In genomic region chr13:81230161-81230560, GRCm38 (mm10) we compare ENCODE assay signal across 12 mouse cellular contexts.
A peak's percentile ranks its signal among the peaks of the same experiment; 100 is the strongest.
DNase-seq lines count a peak whose midpoint lies in the region; ATAC-seq and TF ChIP-seq lines count a peak whose summit lies in the region.
"Had no signal": no experiment of that assay in that cellular context is flagged by ENCODE, and none has a peak within 500 bp of the region (broad histone marks: within the 10 kb centered on the region; RNA-seq: fewer than 3 reads in every experiment).

No protein-coding gene starts in this region.

- no peak for TF ChIP-seq CTCF in MEL (IDR thresholded peaks at IDR 0.05 in 2 of 3, conservative IDR thresholded peaks at IDR 0.05 in 1 of 3; ENCODE audit: control insufficient read depth in 1 of 3, insufficient read depth in 1 of 3, low read depth in 2 of 3, low read length in 3 of 3, poor library complexity in 1 of 3, severe bottlenecking in 1 of 3)

- H3K79me2 ChIP-seq in MEL (ENCODE audit: control insufficient read depth, insufficient read depth, low read length, poor library complexity) = no peaks in the 10 kb centered on the region

- H3K27ac ChIP-seq in heart, embryonic 13.5 days (replicated peaks) = peak overlapping the region; percentile 37; the same call in 1 of the 2 replicates
- H3K27ac ChIP-seq in heart, embryonic 11.5 days (ENCODE audit: low read depth, low read length) = no peak overlapping the region
- no peak overlapping the region for H3K27ac ChIP-seq in MEL (ENCODE audit: control insufficient read depth, low read depth, low read length)
- peak overlapping the region; percentile 46 for H3K27ac ChIP-seq in heart, embryonic 16.5 days (ENCODE audit: low read length)
- H3K27ac ChIP-seq in midbrain, embryonic 14.5 days (replicated peaks; ENCODE audit: low read depth, low read length) = no peak overlapping the region
- H3K27ac ChIP-seq: forebrain, embryonic 13.5 days had no signal

- no peaks in the 10 kb centered on the region for H3K9me3 ChIP-seq in heart, embryonic 13.5 days
- H3K9me3 ChIP-seq in heart, embryonic 11.5 days (replicated peaks; ENCODE audit: control insufficient read depth, low read length) = no peaks in the 10 kb centered on the region
- H3K9me3 ChIP-seq in MEL (replicated peaks; ENCODE audit: insufficient read depth, low read length) = no peaks in the 10 kb centered on the region
- H3K9me3 ChIP-seq in heart, embryonic 16.5 days (replicated peaks; ENCODE audit: control insufficient read depth, low read length) = no peaks in the 10 kb centered on the region
- H3K9me3 ChIP-seq in midbrain, embryonic 14.5 days (ENCODE audit: control insufficient read depth, low read length) = no peaks in the 10 kb centered on the region
- H3K9me3 ChIP-seq: forebrain, embryonic 13.5 days had no signal

- H3K4me2 ChIP-seq in heart, embryonic 13.5 days = no peak overlapping the region
- no peak overlapping the region for H3K4me2 ChIP-seq in heart, embryonic 11.5 days
- no peak overlapping the region for H3K4me2 ChIP-seq in heart, embryonic 16.5 days (ENCODE audit: low read depth, low read length)
- H3K4me2 ChIP-seq in midbrain, embryonic 14.5 days (ENCODE audit: low read length) = no peak overlapping the region
- H3K4me2 ChIP-seq: forebrain, embryonic 13.5 days had no signal

- H3K4me1 ChIP-seq in heart, embryonic 13.5 days = no peaks in the 10 kb centered on the region
- no peaks in the 10 kb centered on the region for H3K4me1 ChIP-seq in heart, embryonic 11.5 days (ENCODE audit: control insufficient read depth, insufficient read depth, low read length)
- H3K4me1 ChIP-seq in MEL (ENCODE audit: control insufficient read depth in 1 of 2, insufficient read depth in 2 of 2, low read length in 2 of 2) = no peaks in the 10 kb centered on the region
- H3K4me1 ChIP-seq in heart, embryonic 16.5 days (ENCODE audit: control insufficient read depth, insufficient read depth, low read length) = no peaks in the 10 kb centered on the region
- H3K4me1 ChIP-seq in midbrain, embryonic 14.5 days (ENCODE audit: control insufficient read depth, insufficient read depth, low read length) = no peaks in the 10 kb centered on the region
- H3K4me1 ChIP-seq: forebrain, embryonic 13.5 days had no signal

- no peaks in the 10 kb centered on the region for H3K27me3 ChIP-seq in heart, embryonic 13.5 days (replicated peaks)
- no peaks in the 10 kb centered on the region for H3K27me3 ChIP-seq in heart, embryonic 11.5 days (ENCODE audit: control insufficient read depth, insufficient read depth, low read length)
- H3K27me3 ChIP-seq in MEL (ENCODE audit: control insufficient read depth in 1 of 2, insufficient read depth in 2 of 2, low read length in 2 of 2) = no peaks in the 10 kb centered on the region
- H3K27me3 ChIP-seq in heart, embryonic 16.5 days (ENCODE audit: control insufficient read depth, insufficient read depth, low read length) = no peaks in the 10 kb centered on the region
- no peaks in the 10 kb centered on the region for H3K27me3 ChIP-seq in midbrain, embryonic 14.5 days (ENCODE audit: control insufficient read depth, insufficient read depth, low read length)
- H3K27me3 ChIP-seq: forebrain, embryonic 13.5 days had no signal

- TF ChIP-seq EP300 in MEL (IDR thresholded peaks at IDR 0.05; ENCODE audit: low read depth in 1 of 2, low read length in 2 of 2) = no peak

- no peaks in the 10 kb centered on the region for H3K36me3 ChIP-seq in heart, embryonic 13.5 days
- H3K36me3 ChIP-seq in heart, embryonic 11.5 days (ENCODE audit: control insufficient read depth, insufficient read depth, low read length) = no peaks in the 10 kb centered on the region
- H3K36me3 ChIP-seq in MEL (ENCODE audit: control insufficient read depth in 1 of 2, insufficient read depth in 2 of 2, low read length in 2 of 2) = no peaks in the 10 kb centered on the region
- H3K36me3 ChIP-seq in heart, embryonic 16.5 days (ENCODE audit: control insufficient read depth, insufficient read depth) = no peaks in the 10 kb centered on the region
- no peaks in the 10 kb centered on the region for H3K36me3 ChIP-seq in midbrain, embryonic 14.5 days (ENCODE audit: control insufficient read depth, insufficient read depth, low read length)

- TF ChIP-seq RAD21 in MEL (IDR thresholded peaks at IDR 0.05; ENCODE audit: low read depth, low read length) = no peak

- no peak overlapping the region for H3K4me3 ChIP-seq in heart, embryonic 13.5 days
- no peak overlapping the region for H3K4me3 ChIP-seq in heart, embryonic 11.5 days (ENCODE audit: low read depth, low read length)
- no peak overlapping the region for H3K4me3 ChIP-seq in MEL (ENCODE audit: control insufficient read depth in 1 of 2, insufficient read depth in 1 of 2, low read depth in 2 of 2, low read length in 2 of 2)
- H3K4me3 ChIP-seq in heart, embryonic 16.5 days (ENCODE audit: low read length) = no peak overlapping the region
- no peak overlapping the region for H3K4me3 ChIP-seq in midbrain, embryonic 14.5 days (replicated peaks; ENCODE audit: low read depth, low read length)
- H3K4me3 ChIP-seq: forebrain, embryonic 13.5 days had no signal

- no peak for ATAC-seq in heart, embryonic 13.5 days (ENCODE audit: extremely low read depth, insufficient number of reproducible peaks, low FRiP score, low TSS enrichment)
- no peak for ATAC-seq in heart, embryonic 11.5 days (replicated peaks; ENCODE audit: insufficient number of reproducible peaks, low FRiP score, low TSS enrichment)
- ATAC-seq in heart, embryonic 16.5 days (replicated peaks; ENCODE audit: extremely low read depth, insufficient read depth, low FRiP score) = peak; percentile 69
- no peak for ATAC-seq in midbrain, embryonic 14.5 days (ENCODE audit: low FRiP score, low TSS enrichment)
- ATAC-seq: forebrain, embryonic 13.5 days had no signal

- no peak overlapping the region for H3K9ac ChIP-seq in heart, embryonic 13.5 days
- no peak overlapping the region for H3K9ac ChIP-seq in heart, embryonic 11.5 days (ENCODE audit: low read depth, low read length)
- no peak overlapping the region for H3K9ac ChIP-seq in MEL (ENCODE audit: control insufficient read depth, low read depth, low read length, poor library complexity, severe bottlenecking)
- H3K9ac ChIP-seq in heart, embryonic 16.5 days (ENCODE audit: low read length) = no peak overlapping the region
- H3K9ac ChIP-seq in midbrain, embryonic 14.5 days (replicated peaks; ENCODE audit: low read length) = no peak overlapping the region
- H3K9ac ChIP-seq: forebrain, embryonic 13.5 days had no signal

- 51% methylated on average over 4 of the region's 4 CpGs for WGBS in heart, embryonic 13.5 days
- 48% methylated on average over 4 of the region's 4 CpGs for WGBS in heart, embryonic 11.5 days (ENCODE audit: insufficient replicate concordance)
- WGBS in heart, embryonic 16.5 days = 44% methylated on average over 4 of the region's 4 CpGs
- 59% methylated on average over 4 of the region's 4 CpGs for WGBS in midbrain, embryonic 14.5 days

- peak; percentile 4 for DNase-seq in MEL (ENCODE audit: low read depth, low spot score)
- peak; percentile 60 for DNase-seq in lung, postnatal 25 days (ENCODE audit: low spot score)
- DNase-seq in left cerebral cortex, postnatal 10 days (ENCODE audit: extremely low spot score in 1 of 2, low spot score in 2 of 2) = no peak
- no peak for DNase-seq in midbrain, embryonic 14.5 days
- DNase-seq in retina, embryonic 14.5 days (ENCODE audit: low spot score) = no peak
- DNase-seq: cerebellum, adult 2 months; kidney, adult 18-20 months; thymus, postnatal 4 days had no signal

- no peak for TF ChIP-seq POLR2A in MEL (IDR thresholded peaks at IDR 0.05; ENCODE audit: control insufficient read depth in 1 of 2, insufficient read depth in 1 of 2, low read depth in 1 of 2, low read length in 2 of 2, poor library complexity in 1 of 2)

- intact Hi-C loops in left cerebral cortex, postnatal 10 days (cut with DNase I) = no loop called here

TF ChIP-seq in MEL, 35 proteins besides CTCF, POLR2A, EP300 and RAD21:
- TF ChIP-seq MAX (IDR thresholded peaks at IDR 0.05; ENCODE audit: low read length) (no peak), NRF1 (IDR thresholded peaks at IDR 0.05; ENCODE audit: insufficient read depth, low read depth, low read length, poor library complexity, severe bottlenecking) (no peak), TCF12 (IDR thresholded peaks at IDR 0.05; ENCODE audit: low read depth, low read length) (no peak), ZKSCAN1 (IDR thresholded peaks at IDR 0.05; ENCODE audit: low read depth, low read length) (no peak), ZNF384 (IDR thresholded peaks at IDR 0.05; ENCODE audit: low read depth, low read length) (no peak), NELFE (IDR thresholded peaks at IDR 0.05; ENCODE audit: low read depth, low read length) (no peak), MYC (IDR thresholded peaks at IDR 0.05; ENCODE audit: low read depth, low read length) (no peak), ETS1 (IDR thresholded peaks at IDR 0.05; ENCODE audit: low read depth, low read length) (no peak), SMC3 (IDR thresholded peaks at IDR 0.05; ENCODE audit: low read depth, low read length) (no peak), KAT2A (conservative IDR thresholded peaks at IDR 0.05; ENCODE audit: low read depth, low read length) (no peak), TAL1 (IDR thresholded peaks at IDR 0.05; ENCODE audit: low read length) (no peak), BHLHE40 (IDR thresholded peaks at IDR 0.05; ENCODE audit: borderline replicate concordance, low read depth, low read length) (no peak), POLR2AphosphoS2 (IDR thresholded peaks at IDR 0.05; ENCODE audit: low read length) (no peak), E2F4 (IDR thresholded peaks at IDR 0.05; ENCODE audit: borderline replicate concordance, low read depth, low read length) (no peak), MXI1 (IDR thresholded peaks at IDR 0.05; ENCODE audit: low read depth, low read length) (no peak)

Comparison
In these comparisons a context has a peak if more than half of its experiments do, and no peak if none do; other contexts are left out.
1. H3K27ac ChIP-seq: peak in heart, embryonic 13.5 days (single experiment) and heart, embryonic 16.5 days (single experiment); none in heart, embryonic 11.5 days (single experiment), MEL (single experiment) and midbrain, embryonic 14.5 days (single experiment).
2. DNase-seq: peak in MEL (single experiment) and lung, postnatal 25 days (single experiment); none in left cerebral cortex, postnatal 10 days (0 of 2), midbrain, embryonic 14.5 days (single experiment) and retina, embryonic 14.5 days (single experiment).